ENCODE assay signal across 10 mouse cellular contexts in the genomic region with DNA sequence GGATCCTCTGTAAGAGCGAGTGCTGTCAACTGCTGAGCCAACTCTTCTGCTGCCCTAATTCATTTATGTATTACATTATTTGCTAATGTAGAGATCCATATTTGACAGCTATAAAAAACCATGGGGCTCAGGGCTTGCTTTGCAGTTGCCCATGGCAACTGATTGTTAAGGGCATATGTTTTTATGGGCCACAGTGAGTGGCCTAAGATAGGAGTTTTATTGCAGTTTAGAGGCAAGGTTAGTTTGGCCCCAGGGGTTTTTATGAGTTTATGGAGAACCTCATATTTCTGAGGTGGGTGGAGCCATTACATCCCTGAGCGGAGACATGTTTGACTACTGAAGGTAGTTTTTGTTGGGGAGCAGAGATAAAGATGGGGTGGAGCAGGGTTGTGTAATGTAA. TPM values are rescaled to one million over a fixed set of nuclear protein-coding genes. Genes with fewer than 3 reads are reported as not detected.
DNase-seq lines count a peak whose midpoint lies in the region; ATAC-seq and TF ChIP-seq lines count a peak whose summit lies in the region.
"Had no signal": no experiment of that assay in that cellular context is flagged by ENCODE, and none has a peak within 500 bp of the region (broad histone marks: within the 10 kb centered on the region; RNA-seq: fewer than 3 reads in every experiment).

No protein-coding gene starts in this region.

- 0 out of 2 replicates have a peak, but pooled peaks cover 9% of the 10 kb centered on the region for H3K36me3 ChIP-seq in heart, embryonic 13.5 days
- H3K36me3 ChIP-seq in hindbrain, postnatal 0 days (ENCODE audit: insufficient read depth, low read length), result no peaks in the 10 kb centered on the region
- no peaks in the 10 kb centered on the region for H3K36me3 ChIP-seq in midbrain, embryonic 16.5 days (ENCODE audit: control insufficient read depth, insufficient read depth, low read length)

- TF ChIP-seq CTCF in cortical plate, adult 2 months (IDR thresholded peaks at IDR 0.05; ENCODE audit: extremely low read depth, insufficient read depth, low read length), result no peak
- no peak for TF ChIP-seq CTCF in hindbrain, postnatal 0 days (IDR thresholded peaks at IDR 0.05; ENCODE audit: low read depth)

- H3K4me1 ChIP-seq in heart, embryonic 13.5 days, result peaks cover 20% of the 10 kb centered on the region
- H3K4me1 ChIP-seq in cortical plate, adult 2 months (ENCODE audit: control insufficient read depth, insufficient read depth, low read length), result peaks cover 7% of the 10 kb centered on the region
- H3K4me1 ChIP-seq in hindbrain, postnatal 0 days (ENCODE audit: insufficient read depth, low read length), result peaks cover 21% of the 10 kb centered on the region; the same call in 1 of the 2 replicates
- peaks cover 22% of the 10 kb centered on the region for H3K4me1 ChIP-seq in midbrain, embryonic 16.5 days (ENCODE audit: control insufficient read depth, insufficient read depth, low read length)

- H3K4me2 ChIP-seq in heart, embryonic 13.5 days, result peak overlapping the region; percentile 72
- peak overlapping the region; percentile 68 for H3K4me2 ChIP-seq in hindbrain, postnatal 0 days (ENCODE audit: low read depth, low read length)
- peak overlapping the region; percentile 85 for H3K4me2 ChIP-seq in midbrain, embryonic 16.5 days (ENCODE audit: low read length)

- intact Hi-C loops in heart, postnatal 14 days (cut with DNase I), result loop anchor here (10.0 kb wide), 1 partner anchor 841 kb away; no protein-coding TSS in a partner anchor

- H3K9me3 ChIP-seq in heart, embryonic 13.5 days, result no peaks in the 10 kb centered on the region
- no peaks in the 10 kb centered on the region for H3K9me3 ChIP-seq in hindbrain, postnatal 0 days (ENCODE audit: low read length)
- no peaks in the 10 kb centered on the region for H3K9me3 ChIP-seq in midbrain, embryonic 16.5 days (replicated peaks; ENCODE audit: control insufficient read depth, low read length, poor library complexity, severe bottlenecking)

- 82% methylated on average over 2 of the region's 2 CpGs for WGBS in heart, embryonic 13.5 days
- 78% methylated on average over 2 of the region's 2 CpGs for WGBS in hindbrain, postnatal 0 days
- 82% methylated on average over 2 of the region's 2 CpGs for WGBS in midbrain, embryonic 16.5 days

- ATAC-seq in heart, embryonic 13.5 days (ENCODE audit: extremely low read depth, insufficient number of reproducible peaks, low FRiP score, low TSS enrichment), result no peak
- no peak for ATAC-seq in hindbrain, postnatal 0 days
- ATAC-seq in midbrain, embryonic 16.5 days, result no peak
- ATAC-seq: inflammation-experienced regulatory T-cells, adult 6 months had no signal

- peak overlapping the region; percentile 84 for H3K4me3 ChIP-seq in heart, embryonic 13.5 days
- H3K4me3 ChIP-seq in cortical plate, adult 2 months (ENCODE audit: insufficient read depth, low read length), result peak overlapping the region; percentile 50; the same call in 1 of the 2 replicates
- peak overlapping the region; percentile 96 for H3K4me3 ChIP-seq in hindbrain, postnatal 0 days (ENCODE audit: low read length)
- peak overlapping the region; percentile 74 for H3K4me3 ChIP-seq in midbrain, embryonic 16.5 days (ENCODE audit: low read depth, low read length)

- H3K9ac ChIP-seq in heart, embryonic 13.5 days, result peak overlapping the region; percentile 33; the same call in 1 of the 2 replicates
- 0 out of 2 replicates have a peak overlapping the region, but pooled peaks have one; percentile 79 for H3K9ac ChIP-seq in hindbrain, postnatal 0 days (replicated peaks; ENCODE audit: low read length)
- H3K9ac ChIP-seq in midbrain, embryonic 16.5 days (ENCODE audit: low read depth, low read length), result no peak overlapping the region

- H3K27me3 ChIP-seq in heart, embryonic 13.5 days (replicated peaks), result no peaks in the 10 kb centered on the region
- no peaks in the 10 kb centered on the region for H3K27me3 ChIP-seq in hindbrain, postnatal 0 days (ENCODE audit: insufficient read depth, low read length)
- no peaks in the 10 kb centered on the region for H3K27me3 ChIP-seq in midbrain, embryonic 16.5 days (ENCODE audit: control insufficient read depth, insufficient read depth, low read depth, low read length)

- TF ChIP-seq POLR2A in cortical plate, adult 2 months (IDR thresholded peaks at IDR 0.05; ENCODE audit: extremely low read depth, insufficient read depth, low read length), result no peak

- no peak overlapping the region for H3K27ac ChIP-seq in heart, embryonic 13.5 days (replicated peaks)
- H3K27ac ChIP-seq in cortical plate, adult 2 months (ENCODE audit: insufficient read depth, low read length), result no peak overlapping the region
- H3K27ac ChIP-seq in hindbrain, postnatal 0 days, result no peak overlapping the region
- no peak overlapping the region for H3K27ac ChIP-seq in midbrain, embryonic 16.5 days (ENCODE audit: low read length)

- DNase-seq in heart, postnatal 14 days, result no peak
- no peak for DNase-seq in hindbrain, postnatal 0 days (ENCODE audit: low spot score)
- no peak for DNase-seq in cerebellum, postnatal 25 days
- no peak for DNase-seq in lung, postnatal 25 days (ENCODE audit: low spot score)
- no peak for DNase-seq in right cerebral cortex, postnatal 14 days
- DNase-seq: liver had no signal

RNA-seq across cellular contexts. Expression of gene Papss1, which starts 1.7 kb away (rescaled TPM):
- polyA plus RNA-seq in heart, embryonic 13.5 days (2015; fragmentation: Nextera tagmentation; extraction: Ambion mirVana), result 39.1 and 41.5 TPM in 2 replicates
- 10 to 100 TPM; 15.4 to 17.5 TPM for total RNA-seq in heart, postnatal 14 days (2021)
- polyA plus RNA-seq in cortical plate, adult 2 months (2012; rRNA removed), result 70.4 and 71.0 TPM in 2 replicates
- total RNA-seq in hindbrain, postnatal 0 days (2014; rRNA removed), result 135 and 145 TPM in 2 replicates
- polyA plus RNA-seq in hindbrain, postnatal 0 days (2015; fragmentation: Nextera tagmentation; extraction: Ambion mirVana), result 117 and 119 TPM in 2 replicates
- polyA plus RNA-seq in midbrain, embryonic 16.5 days (2015; fragmentation: Nextera tagmentation; extraction: Ambion mirVana), result 125 and 127 TPM in 2 replicates
